Mouse (Mus musculus): ENCODE measurements around the gene Thsd1. TPM values are rescaled to one million over a fixed set of nuclear protein-coding genes. Genes with fewer than 3 reads are reported as not detected.

The Thsd1 gene
- polyA plus RNA-seq, 1 experiment, result 0.60 TPM

DNA sequence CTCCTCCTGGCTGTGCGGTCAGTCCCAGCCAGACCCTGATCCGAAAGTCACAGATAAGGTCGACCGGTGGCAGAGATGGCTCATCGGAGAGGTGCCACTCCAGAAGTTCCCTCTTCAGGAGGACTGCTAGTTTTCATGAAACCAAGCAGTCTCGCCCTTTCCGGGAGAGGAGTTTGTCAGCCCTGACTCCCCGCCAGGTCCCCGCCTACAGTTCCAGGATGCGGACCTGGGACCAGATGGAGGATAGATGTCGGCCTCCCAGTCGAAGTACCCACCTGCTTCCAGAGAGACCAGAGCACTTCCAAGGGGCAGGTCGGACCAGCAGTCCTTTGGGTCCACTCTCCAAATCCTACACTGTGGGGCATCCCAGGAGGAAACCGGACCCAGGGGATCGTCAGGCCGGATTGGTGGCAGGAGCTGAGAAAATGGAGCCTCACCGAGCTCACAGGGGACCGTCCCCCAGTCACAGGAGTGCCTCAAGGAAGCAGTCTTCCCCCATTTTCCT lies 31.9 kb downstream of the Thsd1 start:
- 89% methylated on average over 18 of the region's 18 CpGs for WGBS
- TF ChIP-seq POLR2A (IDR thresholded peaks at IDR 0.05; ENCODE audit: borderline replicate concordance, control insufficient read depth, low read depth, low read length), result no peak
- no peak for TF ChIP-seq CTCF (IDR thresholded peaks at IDR 0.05; ENCODE audit: control insufficient read depth, insufficient read depth, low read length)
- no peak overlapping the region for H3K4me3 ChIP-seq (replicated peaks; ENCODE audit: control insufficient read depth, low read depth, low read length)
- H3K4me1 ChIP-seq (ENCODE audit: control insufficient read depth, insufficient read depth, low read length), result no peaks in the 10 kb centered on the region; the same call in 1 of the 2 replicates
- no peak overlapping the region for H3K27ac ChIP-seq (ENCODE audit: control insufficient read depth, insufficient read depth, low read depth, low read length, poor library complexity)

DNA sequence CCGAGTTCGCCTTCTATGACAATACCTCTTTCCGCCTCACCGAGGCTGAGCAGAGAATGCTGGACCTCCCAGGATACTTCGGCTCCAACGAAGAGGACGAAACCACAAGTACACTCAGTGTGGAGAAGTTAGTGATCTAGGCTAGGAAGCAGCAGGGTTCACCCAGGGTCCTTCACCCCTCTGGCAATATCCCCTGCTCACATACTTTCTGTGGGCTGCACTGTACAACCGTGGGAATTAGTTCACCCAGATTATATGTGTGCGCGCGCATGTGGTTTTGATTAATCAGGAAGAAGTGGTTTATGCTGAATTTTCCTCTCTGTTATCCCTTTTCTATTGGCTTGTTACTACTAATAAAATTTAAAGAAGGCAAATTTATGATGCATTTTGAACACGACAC lies 32.4 kb downstream of the Thsd1 start:
- WGBS, result 78% methylated on average over 12 of the region's 12 CpGs
- Histone ChIP-seq H3K4me3 (replicated peaks; ENCODE audit: control insufficient read depth, low read depth, low read length) (no peak overlapping the region), H3K4me1 (ENCODE audit: control insufficient read depth, insufficient read depth, low read length) (no peaks in the 10 kb centered on the region; the same call in 1 of the 2 replicates), H3K27ac (ENCODE audit: control insufficient read depth, insufficient read depth, low read depth, low read length, poor library complexity) (no peak overlapping the region)
- TF ChIP-seq POLR2A (IDR thresholded peaks at IDR 0.05; ENCODE audit: borderline replicate concordance, control insufficient read depth, low read depth, low read length) (no peak), CTCF (IDR thresholded peaks at IDR 0.05; ENCODE audit: control insufficient read depth, insufficient read depth, low read length) (no peak)

DNA sequence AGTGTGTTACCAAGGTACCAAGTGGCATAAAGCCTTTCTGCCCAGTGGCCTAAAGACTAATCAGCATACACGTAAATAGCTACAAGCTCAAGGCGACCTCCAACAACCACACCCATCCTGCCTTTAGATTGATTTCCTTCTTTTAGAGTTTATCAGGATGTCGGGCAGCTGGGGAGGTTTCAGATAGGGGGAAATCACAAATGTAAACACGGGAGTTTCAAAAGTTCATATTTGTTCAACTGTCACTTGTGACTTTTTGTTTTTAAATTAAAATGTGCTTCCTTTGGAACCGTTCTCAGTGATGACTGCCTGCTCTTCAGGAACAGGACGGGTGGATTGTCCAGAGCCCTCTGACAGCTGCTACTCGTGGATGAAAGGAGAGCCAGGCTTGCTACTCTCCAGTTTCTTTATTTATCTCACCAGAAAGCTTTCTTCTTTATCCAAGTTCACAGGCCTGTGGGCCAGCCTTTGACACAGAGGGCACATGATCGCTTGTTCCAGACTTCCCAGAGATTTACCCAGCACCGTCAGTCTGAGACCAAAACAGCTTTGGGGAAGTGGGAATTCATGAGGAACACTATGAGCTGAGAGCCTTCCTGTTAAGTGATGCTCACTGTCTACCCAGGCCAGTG lies 33.1 kb downstream of the Thsd1 start:
- Histone ChIP-seq H3K27ac (ENCODE audit: control insufficient read depth, insufficient read depth, low read depth, low read length, poor library complexity) (no peak overlapping the region), H3K4me3 (replicated peaks; ENCODE audit: control insufficient read depth, low read depth, low read length) (no peak overlapping the region), H3K4me1 (ENCODE audit: control insufficient read depth, insufficient read depth, low read length) (no peaks in the 10 kb centered on the region; the same call in 1 of the 2 replicates)
- TF ChIP-seq CTCF (IDR thresholded peaks at IDR 0.05; ENCODE audit: control insufficient read depth, insufficient read depth, low read length), result no peak
- TF ChIP-seq POLR2A (IDR thresholded peaks at IDR 0.05; ENCODE audit: borderline replicate concordance, control insufficient read depth, low read depth, low read length), result no peak
- 29% methylated on average over 9 of the region's 9 CpGs for WGBS

DNA sequence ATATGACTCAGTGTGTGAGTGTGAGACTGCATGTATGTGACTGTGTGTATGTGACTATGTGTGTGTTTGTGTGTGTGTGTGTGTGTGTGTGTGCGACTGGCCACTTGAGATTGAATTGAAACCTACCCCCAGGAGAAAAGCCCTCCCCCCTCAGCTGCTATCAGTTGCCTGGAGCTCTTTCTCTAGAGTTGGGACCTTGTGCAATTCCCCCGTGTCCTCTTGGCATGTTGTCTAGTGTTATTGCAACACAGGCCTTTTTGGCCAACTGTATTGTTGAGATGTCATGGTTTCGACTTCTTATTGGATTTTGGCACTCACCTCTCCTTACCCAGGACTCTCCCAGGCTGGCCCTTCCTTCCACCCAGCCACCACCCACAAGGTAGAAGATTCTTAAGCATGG lies 35.2 kb downstream of the Thsd1 start:
- Histone ChIP-seq H3K4me3 (replicated peaks; ENCODE audit: control insufficient read depth, low read depth, low read length) (no peak overlapping the region), H3K4me1 (ENCODE audit: control insufficient read depth, insufficient read depth, low read length) (no peaks in the 10 kb centered on the region; the same call in 1 of the 2 replicates), H3K27ac (ENCODE audit: control insufficient read depth, insufficient read depth, low read depth, low read length, poor library complexity) (no peak overlapping the region)
- TF ChIP-seq CTCF (IDR thresholded peaks at IDR 0.05; ENCODE audit: control insufficient read depth, insufficient read depth, low read length) (no peak), POLR2A (IDR thresholded peaks at IDR 0.05; ENCODE audit: borderline replicate concordance, control insufficient read depth, low read depth, low read length) (no peak)
- 37% methylated on average over 3 of the region's 3 CpGs for WGBS

DNA sequence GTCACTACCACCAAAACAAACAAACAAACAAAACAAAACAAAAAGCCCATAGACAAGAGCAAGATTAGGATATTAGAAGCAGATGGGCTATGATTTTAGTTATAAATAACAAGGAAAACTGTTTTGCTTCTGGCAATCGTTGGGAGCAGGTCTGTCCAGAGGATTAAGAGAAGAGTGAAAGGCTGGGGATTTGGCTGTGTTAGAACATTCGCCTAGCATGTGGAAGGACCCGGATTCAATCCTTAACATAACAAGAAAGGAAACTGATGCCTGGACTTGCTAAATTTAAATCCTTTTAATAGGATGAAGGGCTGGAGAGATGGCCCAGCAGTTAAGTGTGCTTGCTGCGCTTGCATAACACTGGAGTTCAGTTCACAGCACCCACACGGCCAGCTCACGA lies 37.2 kb downstream of the Thsd1 start:
- TF ChIP-seq CTCF (IDR thresholded peaks at IDR 0.05; ENCODE audit: control insufficient read depth, insufficient read depth, low read length) (no peak), POLR2A (IDR thresholded peaks at IDR 0.05; ENCODE audit: borderline replicate concordance, control insufficient read depth, low read depth, low read length) (no peak)
- WGBS, result 67% methylated on average over 6 of the region's 6 CpGs
- Histone ChIP-seq H3K4me1 (ENCODE audit: control insufficient read depth, insufficient read depth, low read length) (no peaks in the 10 kb centered on the region; the same call in 1 of the 2 replicates), H3K4me3 (replicated peaks; ENCODE audit: control insufficient read depth, low read depth, low read length) (no peak overlapping the region), H3K27ac (ENCODE audit: control insufficient read depth, insufficient read depth, low read depth, low read length, poor library complexity) (no peak overlapping the region)

DNA sequence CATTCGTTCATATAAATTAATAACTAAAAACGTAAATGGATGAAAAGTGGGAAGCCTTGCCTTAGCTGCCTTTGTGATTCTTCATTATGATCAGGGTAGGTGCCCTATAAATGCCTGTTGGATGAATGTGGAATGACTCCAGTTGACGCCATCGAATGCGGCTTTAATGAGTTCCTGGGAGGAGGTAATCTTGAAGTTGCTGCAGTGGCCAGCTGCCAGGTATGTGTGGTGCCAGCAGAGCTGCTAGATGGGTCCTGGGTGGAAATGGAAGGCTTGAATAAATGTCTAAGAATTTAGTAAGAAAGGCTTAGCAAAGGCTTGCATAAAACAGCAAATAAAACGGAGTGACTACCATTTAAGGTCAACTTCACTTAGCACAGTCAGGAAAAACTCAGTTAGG lies 37.7 kb downstream of the Thsd1 start:
- WGBS, result 78% methylated on average over 6 of the region's 6 CpGs
- TF ChIP-seq POLR2A (IDR thresholded peaks at IDR 0.05; ENCODE audit: borderline replicate concordance, control insufficient read depth, low read depth, low read length), result no peak
- TF ChIP-seq CTCF (IDR thresholded peaks at IDR 0.05; ENCODE audit: control insufficient read depth, insufficient read depth, low read length), result no peak
- no peak overlapping the region for H3K27ac ChIP-seq (ENCODE audit: control insufficient read depth, insufficient read depth, low read depth, low read length, poor library complexity)
- no peak overlapping the region for H3K4me3 ChIP-seq (replicated peaks; ENCODE audit: control insufficient read depth, low read depth, low read length)
- no peaks in the 10 kb centered on the region; the same call in 1 of the 2 replicates for H3K4me1 ChIP-seq (ENCODE audit: control insufficient read depth, insufficient read depth, low read length)

DNA sequence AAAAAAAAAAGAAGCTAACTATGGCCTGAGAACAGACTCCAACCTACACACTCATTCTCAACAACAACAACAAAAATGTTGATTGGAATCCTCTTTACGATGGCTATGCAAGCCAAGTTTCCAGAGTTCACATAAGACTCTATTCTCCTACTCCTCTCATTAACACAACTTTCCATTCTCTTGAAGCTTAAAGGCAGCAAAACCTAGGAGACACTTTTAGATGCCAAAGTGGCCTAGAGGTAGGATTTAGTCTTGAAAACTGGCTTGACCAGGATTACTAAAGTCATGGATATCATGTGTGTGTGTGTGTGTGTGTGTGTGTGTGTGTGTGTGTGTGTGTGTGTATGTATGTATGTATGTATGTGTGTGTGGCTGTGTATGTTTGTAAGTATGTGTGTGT lies 38.1 kb downstream of the Thsd1 start:
- Histone ChIP-seq H3K4me1 (ENCODE audit: control insufficient read depth, insufficient read depth, low read length) (no peaks in the 10 kb centered on the region; the same call in 1 of the 2 replicates), H3K4me3 (replicated peaks; ENCODE audit: control insufficient read depth, low read depth, low read length) (no peak overlapping the region), H3K27ac (ENCODE audit: control insufficient read depth, insufficient read depth, low read depth, low read length, poor library complexity) (no peak overlapping the region)
- WGBS, result 88% methylated on average over 1 of the region's 1 CpGs
- no peak for TF ChIP-seq CTCF (IDR thresholded peaks at IDR 0.05; ENCODE audit: control insufficient read depth, insufficient read depth, low read length)

DNA sequence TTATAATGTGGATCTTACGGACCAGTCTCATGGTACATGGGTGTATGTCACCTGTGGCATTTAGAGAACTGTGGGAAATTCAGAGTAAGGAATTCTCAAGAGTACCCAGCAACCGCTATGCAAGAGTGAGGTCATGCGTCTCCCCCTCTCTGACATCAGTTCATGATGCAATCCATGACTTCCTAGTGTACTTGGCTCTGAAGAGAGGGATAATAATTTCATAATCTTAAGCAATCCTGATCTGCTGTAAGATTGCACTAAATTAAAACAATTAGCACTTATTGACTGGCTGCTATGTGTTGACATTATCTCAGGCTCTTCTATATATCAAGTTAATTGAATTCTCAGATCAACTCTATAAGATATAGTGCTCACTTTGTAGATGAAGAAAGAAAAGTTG lies 39.7 kb downstream of the Thsd1 start:
- no peak overlapping the region for H3K4me3 ChIP-seq (replicated peaks; ENCODE audit: control insufficient read depth, low read depth, low read length)
- TF ChIP-seq CTCF (IDR thresholded peaks at IDR 0.05; ENCODE audit: control insufficient read depth, insufficient read depth, low read length) (no peak), POLR2A (IDR thresholded peaks at IDR 0.05; ENCODE audit: borderline replicate concordance, control insufficient read depth, low read depth, low read length) (no peak)
- no peak overlapping the region for H3K27ac ChIP-seq (ENCODE audit: control insufficient read depth, insufficient read depth, low read depth, low read length, poor library complexity)
- H3K4me1 ChIP-seq (ENCODE audit: control insufficient read depth, insufficient read depth, low read length), result no peaks in the 10 kb centered on the region; the same call in 1 of the 2 replicates
- 55% methylated on average over 3 of the region's 3 CpGs for WGBS

DNA sequence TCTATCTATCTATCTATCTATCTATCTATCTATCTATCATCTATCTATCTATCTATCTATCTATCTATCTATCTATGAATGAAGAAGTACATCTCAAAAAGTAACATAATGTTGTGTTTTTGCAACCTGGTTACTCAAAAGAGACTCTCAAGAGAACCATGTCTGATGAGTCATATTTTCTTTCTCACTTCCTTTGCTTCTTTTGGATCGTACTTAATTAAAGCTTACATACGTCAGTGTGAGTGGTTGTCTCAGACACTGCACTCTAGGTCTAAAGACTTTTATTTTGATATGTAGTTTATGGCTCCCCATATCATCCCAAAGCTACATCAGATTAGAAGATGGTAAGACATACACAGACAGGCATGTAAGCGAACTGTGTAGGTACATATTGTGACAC lies 46.0 kb downstream of the Thsd1 start:
- WGBS, result 69% methylated on average over 3 of the region's 3 CpGs
- no peaks in the 10 kb centered on the region for H3K4me1 ChIP-seq (ENCODE audit: control insufficient read depth, insufficient read depth, low read length)
- H3K27ac ChIP-seq (ENCODE audit: control insufficient read depth, insufficient read depth, low read depth, low read length, poor library complexity), result no peak overlapping the region
- H3K4me3 ChIP-seq (replicated peaks; ENCODE audit: control insufficient read depth, low read depth, low read length), result no peak overlapping the region
- TF ChIP-seq POLR2A (IDR thresholded peaks at IDR 0.05; ENCODE audit: borderline replicate concordance, control insufficient read depth, low read depth, low read length) (no peak), CTCF (IDR thresholded peaks at IDR 0.05; ENCODE audit: control insufficient read depth, insufficient read depth, low read length) (no peak)
